Mouse (Mus musculus) testis, adult 2 months (tissue): ENCODE measurements around the gene Loxl1.

Source experiments
- CTCF ChIP-seq: fragments of 200-500 bp; IDR thresholded peaks from 2 replicates; pipeline ENCODE4 v1.5.1; 2012; ENCODE audit warnings: low read depth, mild to moderate bottlenecking, inconsistent platforms, low read length, moderate library complexity; ENCODE audit not compliant: control insufficient read depth, insufficient read depth, insufficient replicate concordance
- POLR2A ChIP-seq: fragments of 200-500 bp; IDR thresholded peaks from 2 replicates; pipeline ENCODE4 v1.6.1; 2012; ENCODE audit warnings: low read depth, mild to moderate bottlenecking, inconsistent platforms, low read length, moderate library complexity; ENCODE audit not compliant: control insufficient read depth

GRCm38 (mm10) chr9:58243696-58244095 is 69.3 kb downstream of the Loxl1 start:
- TF ChIP-seq CTCF (no peak), POLR2A (no peak)
